9 mouse cellular contexts compared by ENCODE assay signal in genomic region chr8:87655946-87656345, GRCm38 (mm10).
DNase-seq lines count a peak whose midpoint lies in the region; ATAC-seq and TF ChIP-seq lines count a peak whose summit lies in the region.
"Had no signal": no experiment of that assay in that cellular context is flagged by ENCODE, and none has a peak within 500 bp of the region (broad histone marks: within the 10 kb centered on the region; RNA-seq: fewer than 3 reads in every experiment).

No protein-coding gene starts in this region.

- no peak for TF ChIP-seq CTCF in lung, postnatal 0 days (IDR thresholded peaks at IDR 0.05)

- H3K27me3 ChIP-seq in lung, postnatal 0 days (replicated peaks; ENCODE audit: insufficient read depth, low read length) = 0 out of 2 replicates have a peak, but pooled peaks cover 7% of the 10 kb centered on the region
- H3K27me3 ChIP-seq in limb, embryonic 10.5 days (ENCODE audit: low read depth, poor library complexity, severe bottlenecking) = peaks cover 2% of the 10 kb centered on the region; the same call in 1 of the 2 replicates

- peak overlapping the region; percentile 66; the same call in 1 of the 2 replicates for H3K4me2 ChIP-seq in lung, postnatal 0 days (replicated peaks; ENCODE audit: low read depth, low read length)

- H3K4me1 ChIP-seq in lung, postnatal 0 days (ENCODE audit: insufficient read depth, low read depth, low read length) = peaks cover 6% of the 10 kb centered on the region; the same call in 1 of the 2 replicates
- H3K4me1 ChIP-seq in limb, embryonic 10.5 days = peaks cover 44% of the 10 kb centered on the region

- DNase-seq in gastrocnemius, adult 8-10 months (ENCODE audit: low spot score in 2 of 2) = peak; percentile 43 to 63
- DNase-seq in gastrocnemius, postnatal 4 days (ENCODE audit: low spot score in 2 of 2) = no peak
- DNase-seq in lung, postnatal 0 days (ENCODE audit: low spot score) = no peak
- no peak for DNase-seq in lung, postnatal 36 days
- DNase-seq in limb, embryonic 10.5 days (ENCODE audit: low spot score) = no peak
- DNase-seq in skeletal muscle tissue, adult 2 months (ENCODE audit: low read depth, low spot score) = peak; percentile 79
- DNase-seq in right cerebral cortex, postnatal 10 days (ENCODE audit: low spot score in 2 of 2) = no peak
- DNase-seq in adrenal gland, postnatal 10 days = no peak

- no peak for ATAC-seq in lung, postnatal 0 days
- ATAC-seq: Patski had no signal

- no peaks in the 10 kb centered on the region for H3K36me3 ChIP-seq in lung, postnatal 0 days (ENCODE audit: insufficient read depth, low read length)
- H3K36me3 ChIP-seq in limb, embryonic 10.5 days = no peaks in the 10 kb centered on the region

- no peak overlapping the region for H3K4me3 ChIP-seq in lung, postnatal 0 days (ENCODE audit: low read depth, low read length)
- peak overlapping the region; percentile 59; the same call in 1 of the 2 replicates for H3K4me3 ChIP-seq in limb, embryonic 10.5 days

- WGBS in lung, postnatal 0 days = 73% methylated on average over 9 of the region's 9 CpGs
- WGBS in limb, embryonic 10.5 days = 76% methylated on average over 9 of the region's 9 CpGs

- no peak overlapping the region for H3K27ac ChIP-seq in lung, postnatal 0 days (ENCODE audit: low read length)
- H3K27ac ChIP-seq in limb, embryonic 10.5 days = no peak overlapping the region

- no peak overlapping the region for H3K9ac ChIP-seq in lung, postnatal 0 days (replicated peaks; ENCODE audit: low read depth)

- H3K9me3 ChIP-seq in lung, postnatal 0 days (ENCODE audit: low read length) = no peaks in the 10 kb centered on the region
- H3K9me3 ChIP-seq in limb, embryonic 10.5 days (replicated peaks) = no peaks in the 10 kb centered on the region

- no peak for TF ChIP-seq EP300 in lung, postnatal 0 days (IDR thresholded peaks at IDR 0.05)

Comparison
In these comparisons a context has a peak if more than half of its experiments do, and no peak if none do; other contexts are left out.
1. DNase-seq: peak in gastrocnemius, adult 8-10 months (2 of 2) and skeletal muscle tissue, adult 2 months (single experiment); none in gastrocnemius, postnatal 4 days (0 of 2), lung, postnatal 0 days (single experiment), lung, postnatal 36 days (single experiment), limb, embryonic 10.5 days (single experiment), right cerebral cortex, postnatal 10 days (0 of 2) and adrenal gland, postnatal 10 days (single experiment).